Mouse (Mus musculus) MEL (cell line): ENCODE results near the gene Ntn1. TPM values are rescaled to one million over a fixed set of nuclear protein-coding genes. Genes with fewer than 3 reads are reported as not detected.

ENCODE experiments used
- DNase-seq: peaks from one replicate; pipeline ENCODE4 v3.0.0; 2011; ENCODE audit warnings: low read depth, low spot score
- H3K27ac ChIP-seq: 2 replicates; pipeline ENCODE4 v1.5.1; 2012; ENCODE audit warnings: low read depth, mild to moderate bottlenecking, control low read depth, low read length, moderate library complexity; ENCODE audit not compliant: control insufficient read depth
- H3K27me3 ChIP-seq, 2 experiments: fragments of 150-350 bp in 1 of 2; sonication (generic) in 1 of 2; 2 replicates each; pipeline ENCODE4 v1.6.1; 2012; ENCODE audit warnings: low read length in 2 of 2, mild to moderate bottlenecking in 2 of 2, improper control_type of control experiment in 1 of 2, moderate library complexity in 1 of 2; ENCODE audit not compliant: insufficient read depth in 2 of 2, control insufficient read depth in 1 of 2
- H3K36me3 ChIP-seq, 2 experiments: 2 replicates each; pipeline ENCODE4 v1.6.1; 2012 to 2014; ENCODE audit warnings: low read length in 2 of 2, improper control_type of control experiment in 1 of 2, inconsistent platforms in 1 of 2, mild to moderate bottlenecking in 1 of 2; ENCODE audit not compliant: insufficient read depth in 2 of 2, control insufficient read depth in 1 of 2
- H3K4me1 ChIP-seq, 2 experiments: fragments of 150-350 bp in 1 of 2; sonication (generic) in 1 of 2; 2 replicates each; pipeline ENCODE4 v1.6.1; 2012; ENCODE audit warnings: low read length in 2 of 2, improper control_type of control experiment in 1 of 2, mild to moderate bottlenecking in 1 of 2; ENCODE audit not compliant: insufficient read depth in 2 of 2, control insufficient read depth in 1 of 2
- H3K4me3 ChIP-seq, 2 experiments: fragments of 150-350 bp in 1 of 2; sonication (generic) in 1 of 2; 2 replicates each; pipeline ENCODE4 v1.5.1; 2012; ENCODE audit warnings: low read depth in 2 of 2, low read length in 2 of 2, mild to moderate bottlenecking in 2 of 2, moderate library complexity in 2 of 2, control low read depth in 1 of 2, improper control_type of control experiment in 1 of 2; ENCODE audit not compliant: control insufficient read depth in 1 of 2, insufficient read depth in 1 of 2
- H3K79me2 ChIP-seq: 2 replicates; pipeline ENCODE4 v1.6.1; 2012; ENCODE audit warnings: mild to moderate bottlenecking, low read length, moderate library complexity; ENCODE audit not compliant: control insufficient read depth, poor library complexity, insufficient read depth
- H3K9ac ChIP-seq: 2 replicates; pipeline ENCODE4 v1.6.1; 2012; ENCODE audit warnings: low read depth, mild to moderate bottlenecking, control low read depth, low read length, moderate library complexity; ENCODE audit not compliant: control insufficient read depth, poor library complexity, severe bottlenecking
- H3K9me3 ChIP-seq: fragments of 150-350 bp; sonication (generic); replicated peaks from 2 replicates; pipeline ENCODE4 v1.6.1; 2012; ENCODE audit warnings: mild to moderate bottlenecking, low read length, improper control_type of control experiment, moderate library complexity; ENCODE audit not compliant: insufficient read depth
- CHD2 ChIP-seq: IDR thresholded peaks from 2 replicates; pipeline ENCODE4 v1.6.1; 2011; ENCODE audit warnings: low read length, improper control_type of control experiment
- E2F4 ChIP-seq: IDR thresholded peaks from 2 replicates; pipeline ENCODE4 v1.6.1; 2011; ENCODE audit warnings: low read depth, low read length, improper control_type of control experiment, borderline replicate concordance
- HCFC1 ChIP-seq: IDR thresholded peaks from 2 replicates; pipeline ENCODE4 v1.6.1; 2012; ENCODE audit warnings: low read depth, mild to moderate bottlenecking, inconsistent platforms, low read length, improper control_type of control experiment, moderate library complexity
- KAT2A ChIP-seq: conservative IDR thresholded peaks from 2 replicates; pipeline ENCODE4 v1.6.1; 2012; ENCODE audit warnings: low read depth, low read length, improper control_type of control experiment, inconsistent platforms
- MAZ ChIP-seq: IDR thresholded peaks from 2 replicates; pipeline ENCODE4 v1.6.1; 2012; ENCODE audit warnings: low read depth, mild to moderate bottlenecking, inconsistent platforms, low read length, improper control_type of control experiment
- MEF2A ChIP-seq: IDR thresholded peaks from 2 replicates; pipeline ENCODE4 v1.6.1; 2014; ENCODE audit warnings: low read depth, mild to moderate bottlenecking, inconsistent platforms, low read length, improper control_type of control experiment; ENCODE audit not compliant: poor library complexity, insufficient replicate concordance, severe bottlenecking; ENCODE audit errors: extremely low read depth
- MXI1 ChIP-seq: IDR thresholded peaks from 2 replicates; pipeline ENCODE4 v1.6.1; 2011; ENCODE audit warnings: mild to moderate bottlenecking, low read depth, low read length, improper control_type of control experiment
- MYB ChIP-seq: IDR thresholded peaks from 2 replicates; pipeline ENCODE4 v1.6.1; 2011; ENCODE audit warnings: mild to moderate bottlenecking, low read depth, low read length, improper control_type of control experiment
- NELFE ChIP-seq: IDR thresholded peaks from 2 replicates; pipeline ENCODE4 v1.6.1; 2011; ENCODE audit warnings: low read depth, low read length, improper control_type of control experiment
- NRF1 ChIP-seq: IDR thresholded peaks from 2 replicates; pipeline ENCODE4 v1.6.1; 2014; ENCODE audit warnings: low read depth, mild to moderate bottlenecking, inconsistent platforms, low read length, improper control_type of control experiment, moderate library complexity; ENCODE audit not compliant: poor library complexity, insufficient read depth, severe bottlenecking
- POLR2AphosphoS2 ChIP-seq: IDR thresholded peaks from 2 replicates; pipeline ENCODE4 v1.6.1; 2011; ENCODE audit warnings: low read length, improper control_type of control experiment
- RCOR1 ChIP-seq: IDR thresholded peaks from 2 replicates; pipeline ENCODE4 v1.6.1; 2012; ENCODE audit warnings: low read depth, mild to moderate bottlenecking, inconsistent platforms, low read length, improper control_type of control experiment
- SIN3A ChIP-seq: IDR thresholded peaks from 2 replicates; pipeline ENCODE4 v1.6.1; 2012; ENCODE audit warnings: low read length, improper control_type of control experiment, inconsistent platforms
- SMC3 ChIP-seq: IDR thresholded peaks from 2 replicates; pipeline ENCODE4 v1.6.1; 2011; ENCODE audit warnings: low read depth, low read length, improper control_type of control experiment
- TCF12 ChIP-seq: IDR thresholded peaks from 2 replicates; pipeline ENCODE4 v1.6.1; 2014; ENCODE audit warnings: low read depth, mild to moderate bottlenecking, inconsistent platforms, low read length, improper control_type of control experiment, moderate library complexity
- USF1 ChIP-seq: IDR thresholded peaks from 2 replicates; pipeline ENCODE4 v1.6.1; 2014; ENCODE audit warnings: low read depth, mild to moderate bottlenecking, inconsistent platforms, low read length, improper control_type of control experiment, moderate library complexity
- USF2 ChIP-seq, 2 experiments: IDR thresholded peaks; 2 replicates each; pipeline ENCODE4 v1.6.1; 2011 to 2012; ENCODE audit warnings: improper control_type of control experiment in 2 of 2, low read length in 2 of 2, borderline replicate concordance in 1 of 2, inconsistent platforms in 1 of 2, low read depth in 1 of 2, mild to moderate bottlenecking in 1 of 2; ENCODE audit not compliant: insufficient read depth in 1 of 2
- ZC3H11A ChIP-seq: IDR thresholded peaks from 2 replicates; pipeline ENCODE4 v1.6.1; 2012; ENCODE audit warnings: low read depth, mild to moderate bottlenecking, inconsistent platforms, low read length, improper control_type of control experiment
- polyA plus RNA-seq, 2 experiments: library from polyadenylated mRNA; stranded (reverse) in 1 of 2; unstranded in 1 of 2; fragments of >175 nt in 1 of 2; fragments of >200 nt in 1 of 2; gene quantifications; 2 replicates each; pipeline versions ENCODE4 v1.2.1 to v1.2.4; 2012; ENCODE audit warnings: low replicate concordance in 2 of 2, low read depth in 1 of 2; ENCODE audit not compliant: insufficient read length in 2 of 2, insufficient read depth in 1 of 2, missing spikeins in 1 of 2
- total RNA-seq: library from RNA; depleted of rRNA; stranded (reverse); fragments of 300-350 nt; gene quantifications from 2 replicates; pipeline ENCODE4 v1.2.3, GENCODE M21; 2012

The Ntn1 gene
- total and polyA plus RNA-seq, 3 experiments: not detected

GRCm38 (mm10) chr11:68196566-68196965, 204.1 kb downstream of the Ntn1 start:
- DNase-seq: no peak
- Histone ChIP-seq H3K9ac (no peak overlapping the region), H3K4me1 (no peaks in the 10 kb centered on the region), H3K4me3 (no peak overlapping the region), H3K9me3 (no peaks in the 10 kb centered on the region), H3K36me3 (no peaks in the 10 kb centered on the region), H3K79me2 (no peaks in the 10 kb centered on the region), H3K27me3 (no peaks in the 10 kb centered on the region), H3K27ac (no peak overlapping the region)
- TF ChIP-seq NRF1 (no peak), NELFE (no peak), MYB (no peak), RCOR1 (no peak), TCF12 (no peak), MEF2A (no peak), MAZ (no peak)

DNA sequence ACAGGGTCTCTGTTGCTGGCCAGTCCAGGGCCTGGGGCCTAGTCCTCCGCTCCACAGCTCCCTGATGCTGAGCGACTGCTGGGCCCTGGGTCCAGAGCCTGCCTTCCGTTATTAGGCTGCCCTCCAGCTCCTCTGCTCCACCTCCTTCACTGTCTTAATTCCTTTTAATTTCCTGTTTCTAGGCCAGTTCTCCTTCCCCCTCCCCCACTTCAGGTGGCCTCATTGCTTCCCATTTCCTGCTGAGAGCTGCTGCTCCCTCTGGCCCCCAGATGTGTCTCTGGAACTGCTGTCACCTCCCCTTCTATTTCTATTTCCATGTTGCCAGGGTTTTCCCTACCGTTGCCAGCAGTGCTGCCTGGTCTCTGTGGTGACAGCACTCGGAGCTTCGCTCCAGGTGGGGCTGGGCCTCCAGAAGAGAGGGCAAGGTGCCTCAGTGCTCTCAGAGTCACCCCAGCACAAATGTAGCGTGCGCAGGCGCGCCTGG, 204.9 kb downstream of the Ntn1 start:
- no peak overlapping the region for H3K27ac ChIP-seq
- no peaks in the 10 kb centered on the region for H3K9me3 ChIP-seq
- no peaks in the 10 kb centered on the region for H3K36me3 ChIP-seq
- no peak for TF ChIP-seq POLR2AphosphoS2
- TF ChIP-seq SMC3: no peak
- no peak for TF ChIP-seq USF2 (IDR thresholded peaks at IDR 0.05; ENCODE audit: borderline replicate concordance in 1 of 2, insufficient read depth in 1 of 2, low read depth in 1 of 2, low read length in 2 of 2)
- TF ChIP-seq MEF2A: no peak
- TF ChIP-seq HCFC1: no peak
- no peak for TF ChIP-seq CHD2
- no peak for TF ChIP-seq KAT2A
- no peak for TF ChIP-seq USF1
- no peak for TF ChIP-seq MXI1
- no peak for TF ChIP-seq SIN3A
- TF ChIP-seq E2F4: no peak
- TF ChIP-seq NRF1: no peak
- no peak for TF ChIP-seq ZC3H11A
- TF ChIP-seq, all 39 proteins: peak for 0
- Histone ChIP-seq H3K4me3 (no peak overlapping the region), H3K9ac (no peak overlapping the region), H3K79me2 (no peaks in the 10 kb centered on the region), H3K4me1 (no peaks in the 10 kb centered on the region), H3K27me3 (no peaks in the 10 kb centered on the region)
- no peak for DNase-seq
